Mouse (Mus musculus) monocyte, adult 5-6 weeks (primary cell): ENCODE results near the gene Grin2b. TPM values are rescaled to one million over a fixed set of nuclear protein-coding genes. Genes with fewer than 3 reads are reported as not detected.
"Not testable (repeated sequence)": the region's sequence is repeated elsewhere in the genome, so short reads cannot be mapped to it uniquely, and the experiment has no call there.

ENCODE experiments used
- ATAC-seq: fragments of 153-309, 156-312 bp; replicated peaks from 2 replicates; pipeline ENCODE4 v1.8.0; 2017; ENCODE audit warnings: mild to moderate bottlenecking; ENCODE audit not compliant: low TSS enrichment, insufficient number of reproducible peaks, severe bottlenecking, poor library complexity, low FRiP score
- total RNA-seq: library from RNA; stranded (forward); fragments of 200-1000, 200-491, 200-594 nt; gene quantifications from 3 replicates; pipeline ENCODE4 v1.2.3, GENCODE M21; 2017

The Grin2b gene
- total RNA-seq, 1 experiment from 2014 or later = 0.10 TPM

GRCm38 (mm10) chr6:135756075-135756474, 417.2 kb downstream of the Grin2b start:
- ATAC-seq = no peak

GRCm38 (mm10) chr6:135748412-135749076, 424.8 kb downstream of the Grin2b start:
- ATAC-seq = no peak

- ATAC-seq = no peak
Observed at GRCm38 (mm10) chr6:135745606-135746005, 427.7 kb downstream of the Grin2b start.

- no peak for ATAC-seq
Observed at GRCm38 (mm10) chr6:135734227-135734732, 439.0 kb downstream of the Grin2b start.

- ATAC-seq = no peak
Observed at GRCm38 (mm10) chr6:135727106-135727505, 446.2 kb downstream of the Grin2b start.

- no peak for ATAC-seq
Observed at GRCm38 (mm10) chr6:135721706-135722105, 451.6 kb downstream of the Grin2b start.

- ATAC-seq = no peak
Observed at GRCm38 (mm10) chr6:135714906-135715305, 458.4 kb downstream of the Grin2b start.

- no peak for ATAC-seq
Observed at GRCm38 (mm10) chr6:135714236-135714635, 459.1 kb downstream of the Grin2b start.

GRCm38 (mm10) chr6:135713716-135714115, 459.6 kb downstream of the Grin2b start:
- no peak for ATAC-seq

GRCm38 (mm10) chr6:135706850-135707522, 466.3 kb downstream of the Grin2b start:
- not testable (repeated sequence) for ATAC-seq

- no peak for ATAC-seq
Observed at GRCm38 (mm10) chr6:135703655-135704054, 469.7 kb downstream of the Grin2b start.

- no peak for ATAC-seq
Observed at GRCm38 (mm10) chr6:135701361-135701760, 471.9 kb downstream of the Grin2b start.

GRCm38 (mm10) chr6:135700717-135701345, 472.5 kb downstream of the Grin2b start:
- ATAC-seq = no peak

- no peak for ATAC-seq
Observed at GRCm38 (mm10) chr6:135692533-135692932, 480.8 kb downstream of the Grin2b start.

- no peak for ATAC-seq
Observed at GRCm38 (mm10) chr6:135691561-135691960, 481.8 kb downstream of the Grin2b start.

- ATAC-seq = no peak
Observed at GRCm38 (mm10) chr6:135687926-135688325, 485.4 kb downstream of the Grin2b start.

GRCm38 (mm10) chr6:135684206-135684605, 489.1 kb downstream of the Grin2b start:
- ATAC-seq = no peak

- ATAC-seq = not testable (repeated sequence)
Observed at GRCm38 (mm10) chr6:135681423-135681822, 491.9 kb downstream of the Grin2b start.

GRCm38 (mm10) chr6:135680105-135680710, 493.1 kb downstream of the Grin2b start:
- ATAC-seq = no peak
